Mouse (Mus musculus): ENCODE measurements around the gene Igsf8. TPM values are rescaled to one million over a fixed set of nuclear protein-coding genes. Genes with fewer than 3 reads are reported as not detected.

The Igsf8 gene
- total RNA-seq, 2 experiments from 2014 or later = 13.6 to 17.1 TPM

DNA sequence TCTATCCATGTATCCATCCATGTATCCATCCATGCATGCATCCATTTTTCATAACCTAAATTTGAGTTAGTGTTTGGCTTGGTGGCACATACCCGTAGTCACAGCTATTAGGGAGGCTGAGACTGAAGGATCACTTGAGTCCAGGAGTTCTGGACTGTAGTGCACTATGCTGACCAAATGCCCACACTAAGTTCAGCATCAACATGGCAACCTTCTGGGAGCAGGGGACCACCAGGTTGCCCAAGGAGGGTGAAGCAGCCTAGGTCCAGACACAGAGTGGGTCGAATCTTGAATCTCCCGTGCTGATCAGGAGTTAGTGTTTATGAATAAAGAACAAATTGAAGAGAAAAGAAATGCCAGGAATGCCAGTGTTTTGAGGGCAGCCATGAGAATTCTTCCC, 9.8 kb downstream of the Igsf8 start:
- no peak for DNase-seq
- intact Hi-C loops (cut with DNase I) = no loop called here

GRCm38 (mm10) chr1:172271765-172272164, 10.3 kb downstream of the Igsf8 start:
- intact Hi-C loops (cut with DNase I) = no loop called here
- no peak for DNase-seq

GRCm38 (mm10) chr1:172273386-172273785, 11.9 kb downstream of the Igsf8 start:
- DNase-seq = peak; percentile 57 to 61
- intact Hi-C loops (cut with DNase I) = no loop called here

DNA sequence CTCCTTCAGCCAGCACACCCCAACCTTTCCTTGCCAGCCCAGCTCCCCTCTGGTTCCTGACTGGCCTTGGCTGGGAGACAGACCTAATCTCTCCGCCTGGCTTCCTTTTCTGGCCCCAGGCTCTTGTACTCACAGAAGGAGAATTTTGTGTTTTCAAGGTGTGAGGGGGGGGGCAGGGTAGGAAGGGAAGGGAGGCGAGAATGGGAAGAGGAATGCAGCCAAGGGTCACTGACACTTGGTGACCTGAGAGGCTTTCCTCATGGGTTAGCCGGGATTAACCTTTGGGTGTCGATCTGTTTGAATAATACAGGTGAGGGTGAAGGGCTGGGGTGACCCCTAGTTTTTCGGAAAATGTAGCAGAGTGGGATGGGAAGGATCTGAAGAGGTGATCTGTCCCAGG, 12.7 kb downstream of the Igsf8 start:
- intact Hi-C loops (cut with DNase I) = no loop called here
- DNase-seq = no peak

- intact Hi-C loops (cut with DNase I) = no loop called here
- DNase-seq = no peak
Observed at GRCm38 (mm10) chr1:172274547-172274946, 13.1 kb downstream of the Igsf8 start.

- DNase-seq = no peak
- intact Hi-C loops (cut with DNase I) = no loop called here
Observed at GRCm38 (mm10) chr1:172277172-172277571, 15.7 kb downstream of the Igsf8 start.

- no peak for DNase-seq
- intact Hi-C loops (cut with DNase I) = no loop called here
Observed at GRCm38 (mm10) chr1:172278328-172278727, 16.9 kb downstream of the Igsf8 start.

GRCm38 (mm10) chr1:172279768-172280509, 18.5 kb downstream of the Igsf8 start:
- intact Hi-C loops (cut with DNase I) = no loop called here
- DNase-seq = no peak

GRCm38 (mm10) chr1:172281522-172282254, 20.2 kb downstream of the Igsf8 start:
- intact Hi-C loops (cut with DNase I) = loop anchor here (1.0 kb wide), 1 partner anchor 24 kb away; no protein-coding TSS in a partner anchor
- DNase-seq = no peak

DNA sequence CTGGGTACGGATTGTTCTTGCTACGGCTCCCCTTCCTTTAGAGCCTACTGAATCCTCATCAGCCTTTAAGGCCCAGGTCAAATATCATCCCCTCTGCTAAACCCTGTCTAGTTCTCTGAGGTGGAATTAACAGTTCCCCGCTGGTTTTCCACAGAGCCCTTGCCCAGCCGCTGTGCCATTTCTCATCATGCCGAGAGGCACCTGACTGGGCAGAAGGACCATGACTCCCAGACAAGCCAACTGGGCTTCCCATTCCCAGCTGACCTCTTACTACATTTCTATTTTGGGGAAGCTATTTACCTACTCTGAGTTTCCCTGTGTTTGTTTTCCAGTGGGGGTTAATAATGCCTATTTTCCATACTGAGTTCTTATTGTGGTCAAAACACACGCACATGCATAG, 21.6 kb downstream of the Igsf8 start:
- intact Hi-C loops (cut with DNase I) = no loop called here
- DNase-seq = no peak

DNA sequence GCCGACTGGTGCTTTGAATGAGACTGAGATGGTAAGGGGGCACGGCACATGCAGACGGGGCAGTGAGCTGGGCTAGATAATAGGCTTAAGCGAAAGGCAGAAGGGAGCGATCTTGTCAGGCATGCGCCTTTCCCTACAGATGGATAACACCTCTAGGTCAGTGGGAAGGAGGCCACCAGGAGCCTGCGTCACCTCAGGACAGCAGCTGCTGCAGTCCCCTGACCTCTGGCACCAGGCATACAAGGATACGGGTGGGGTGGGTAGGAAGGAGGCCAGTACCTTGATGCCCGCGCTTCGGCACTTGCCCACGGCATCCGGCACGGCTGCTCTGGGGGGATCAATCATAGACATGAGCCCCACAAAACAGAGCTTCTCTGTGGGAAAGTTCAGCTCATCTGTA, 22.8 kb downstream of the Igsf8 start:
- DNase-seq = no peak
- intact Hi-C loops (cut with DNase I) = no loop called here

DNA sequence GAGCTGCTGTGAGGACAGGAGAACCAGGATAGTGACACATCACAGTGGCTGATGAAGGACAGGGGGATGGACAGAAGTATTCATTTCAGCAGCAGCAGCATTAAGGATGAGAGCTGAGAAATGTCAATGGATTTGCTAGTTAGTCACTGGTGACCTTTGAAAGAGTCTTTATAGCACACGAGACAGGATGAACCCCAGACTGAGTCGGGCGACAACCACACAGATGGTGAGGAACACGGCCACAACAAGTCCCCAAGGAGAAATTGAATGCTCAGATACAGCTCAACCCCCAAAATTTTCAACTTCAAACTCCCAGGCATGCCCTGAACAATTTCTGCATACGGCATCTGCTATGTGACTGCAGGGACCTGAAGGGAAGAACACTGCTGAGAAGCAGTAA, 25.3 kb downstream of the Igsf8 start:
- DNase-seq = no peak
- intact Hi-C loops (cut with DNase I) = no loop called here

- no peak for DNase-seq
- intact Hi-C loops (cut with DNase I) = no loop called here
Observed at GRCm38 (mm10) chr1:172288900-172289616, 27.6 kb downstream of the Igsf8 start.

- DNase-seq = no peak
Observed at GRCm38 (mm10) chr1:172289617-172289946, 28.1 kb downstream of the Igsf8 start.

DNA sequence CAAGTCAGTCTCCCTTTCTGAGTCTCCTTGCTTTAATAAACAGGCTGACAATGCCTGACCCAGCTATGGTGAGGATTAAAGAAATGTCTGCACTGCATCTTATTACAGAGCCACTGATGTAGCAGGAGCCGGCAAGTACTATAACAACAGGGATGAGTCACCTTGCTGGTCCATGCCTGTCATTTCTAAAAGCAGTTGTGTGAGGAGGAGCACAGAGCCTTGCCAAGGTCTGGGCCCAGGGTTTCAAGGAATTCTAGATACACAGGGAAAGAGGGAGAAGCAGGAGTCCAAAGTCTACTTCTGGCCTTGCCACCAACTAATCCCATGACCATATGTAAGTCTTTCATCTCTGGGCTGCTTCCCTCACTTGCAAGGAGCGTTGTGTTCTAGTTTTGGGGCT, 31.4 kb downstream of the Igsf8 start:
- DNase-seq = no peak
- intact Hi-C loops (cut with DNase I) = no loop called here

More at GRCm38 (mm10) chr1:172289617-172289946, 28.1 kb downstream of the Igsf8 start:
- intact Hi-C loops (cut with DNase I) = no loop called here

GRCm38 (mm10) chr1:172293449-172293848, 32.0 kb downstream of the Igsf8 start:
- intact Hi-C loops (cut with DNase I) = no loop called here
- DNase-seq = no peak

DNA sequence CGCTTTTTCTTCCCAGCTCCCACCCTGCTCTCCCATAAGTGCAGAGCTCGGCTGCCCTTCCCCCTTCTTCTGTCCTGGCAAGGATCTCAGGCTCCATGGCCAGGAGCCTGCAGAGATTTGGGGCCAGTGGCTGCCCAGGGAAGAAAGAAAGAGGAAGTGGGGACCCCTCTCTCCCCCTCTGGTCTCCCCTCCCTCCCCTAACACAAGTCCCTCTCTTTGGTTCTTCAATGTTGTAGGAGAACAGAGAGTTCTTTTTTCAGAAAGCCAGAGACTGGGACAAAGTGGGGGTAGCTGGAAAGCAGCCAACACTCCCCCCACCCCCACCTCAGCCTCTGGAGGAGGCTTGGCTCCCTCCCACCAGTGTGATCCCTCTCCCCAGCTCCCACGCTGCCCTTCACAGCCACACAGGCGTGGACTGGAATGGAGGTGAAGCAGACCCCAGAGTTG, 34.3 kb downstream of the Igsf8 start:
- intact Hi-C loops (cut with DNase I) = no loop called here

GRCm38 (mm10) chr1:172296816-172297510, 35.5 kb downstream of the Igsf8 start:
- intact Hi-C loops (cut with DNase I) = no loop called here
- DNase-seq = peak; percentile 71 to 72

More for the DNA sequence above, 34.3 kb downstream of the Igsf8 start:
- peak; percentile 68 to 72 for DNase-seq

DNA sequence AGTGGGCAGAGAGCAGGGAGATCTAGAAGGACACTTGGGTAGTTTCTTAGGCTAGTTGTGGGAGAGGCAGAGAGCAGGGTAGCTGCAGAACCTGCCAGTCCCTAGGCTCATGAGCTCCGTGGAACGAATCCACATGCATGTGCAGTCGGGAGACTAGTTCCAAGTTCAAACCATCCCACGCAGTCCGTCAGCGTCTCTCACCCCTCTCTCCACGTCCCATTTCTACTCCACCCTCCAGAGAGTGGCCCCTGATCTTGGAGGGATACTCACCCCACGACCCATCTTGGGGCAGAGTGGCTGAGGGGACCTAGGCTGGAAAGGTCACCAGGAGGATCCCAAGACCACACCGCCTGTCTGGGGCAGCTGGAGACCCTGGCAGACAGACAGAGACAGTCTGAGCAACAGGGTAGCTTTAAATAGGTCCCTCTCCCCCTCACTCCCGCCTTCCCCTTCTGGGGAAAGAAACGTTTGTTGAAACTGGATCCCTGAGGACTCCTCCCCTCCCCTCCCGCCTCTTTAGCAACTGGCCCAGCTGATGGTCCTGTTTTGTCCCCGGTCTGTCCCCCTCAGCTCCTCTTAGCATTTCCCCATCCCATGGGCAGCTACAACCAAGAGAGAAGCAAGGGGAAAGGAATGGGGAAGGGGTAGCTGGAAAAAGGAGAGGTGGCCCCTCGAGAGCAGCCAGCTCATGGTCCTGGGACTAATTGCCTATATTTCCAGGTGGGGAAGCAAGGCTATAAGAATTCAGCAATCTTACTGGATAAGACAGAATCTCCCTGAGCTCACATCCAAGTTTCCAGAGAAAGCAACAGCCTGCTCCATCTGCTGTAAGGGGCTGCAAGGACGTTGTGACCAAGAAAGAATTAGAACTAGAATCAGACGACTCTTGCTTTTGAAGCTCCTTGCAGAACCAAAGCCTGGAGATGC, 36.4 kb downstream of the Igsf8 start, which contains the start of gene Atp1a2:
Gene Atp1a2 (minus strand): TSS at position 454 of the 927 bp plus-strand sequence.
- peak; percentile 84 to 87 for DNase-seq
- intact Hi-C loops (cut with DNase I) = no loop called here

DNA sequence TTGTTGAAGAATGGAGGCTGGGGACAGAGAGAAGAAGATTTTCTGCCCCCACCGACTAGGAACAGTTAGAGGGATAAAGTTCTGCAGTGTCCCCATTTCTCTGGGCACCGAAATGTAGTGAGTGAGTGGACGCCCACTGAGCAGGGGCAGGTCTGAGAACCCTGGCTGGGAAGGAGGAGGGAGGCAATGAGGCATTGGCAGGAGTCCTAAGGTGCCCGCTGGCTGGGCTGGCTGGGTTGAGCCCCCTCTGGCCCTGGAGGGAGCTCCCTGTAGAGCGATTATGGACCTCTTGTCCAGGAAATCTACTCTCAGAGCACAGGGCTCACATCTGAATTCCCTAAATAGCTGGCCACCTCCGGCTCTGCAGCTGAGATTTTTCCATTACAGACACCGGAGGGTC, 38.1 kb downstream of the Igsf8 start:
- DNase-seq = peak in 1 of 2 experiments; percentile 40
- intact Hi-C loops (cut with DNase I) = no loop called here

All from heart, postnatal 10 days (tissue).